Mouse (Mus musculus): ENCODE measurements at regions not wholly inside any gene's neighbourhood (a gene's known extent, or its start where the extent isn't known, plus 50 kb on each side); places are given as distances from the start of the nearest gene placed in this dataset.

- Histone ChIP-seq H3K4me2 (no peak overlapping the region), H3K36me3 (no peaks in the 10 kb centered on the region), H3K27me3 (no peaks in the 10 kb centered on the region), H3K27ac (no peak overlapping the region), H3K4me3 (no peak overlapping the region), H3K9me3 (no peaks in the 10 kb centered on the region), H3K9ac (no peak overlapping the region), H3K4me1 (peaks cover 5% of the 10 kb centered on the region; the same call in 1 of the 2 replicates)
- ATAC-seq (ENCODE audit: insufficient number of reproducible peaks, low FRiP score, low TSS enrichment, low read depth), result no peak
- 38% methylated on average over 1 of the region's 1 CpGs for WGBS
Observed at GRCm38 (mm10) chr1:186501726-186502125, 204.1 kb downstream of the Tgfb2 start.

GRCm38 (mm10) chr1:186497872-186498271, 207.9 kb downstream of the Tgfb2 start:
- ATAC-seq (ENCODE audit: insufficient number of reproducible peaks, low FRiP score, low TSS enrichment, low read depth), result no peak
- no peak overlapping the region for H3K27ac ChIP-seq
- H3K9ac ChIP-seq, result no peak overlapping the region
- H3K4me2 ChIP-seq, result no peak overlapping the region
- H3K4me3 ChIP-seq, result no peak overlapping the region
- WGBS, result 57% methylated on average over 1 of the region's 1 CpGs
- H3K36me3 ChIP-seq, result no peaks in the 10 kb centered on the region
- no peaks in the 10 kb centered on the region for H3K9me3 ChIP-seq
- no peaks in the 10 kb centered on the region for H3K27me3 ChIP-seq
- H3K4me1 ChIP-seq, result peaks cover 5% of the 10 kb centered on the region; the same call in 1 of the 2 replicates

GRCm38 (mm10) chr1:186497333-186497732, 208.5 kb downstream of the Tgfb2 start:
- H3K4me3 ChIP-seq, result no peak overlapping the region
- no peak overlapping the region for H3K4me2 ChIP-seq
- ATAC-seq (ENCODE audit: insufficient number of reproducible peaks, low FRiP score, low TSS enrichment, low read depth), result no peak
- peaks cover 5% of the 10 kb centered on the region; the same call in 1 of the 2 replicates for H3K4me1 ChIP-seq
- H3K27me3 ChIP-seq, result no peaks in the 10 kb centered on the region
- H3K36me3 ChIP-seq, result no peaks in the 10 kb centered on the region
- H3K9me3 ChIP-seq, result no peaks in the 10 kb centered on the region
- H3K9ac ChIP-seq, result no peak overlapping the region
- 69% methylated on average over 2 of the region's 2 CpGs for WGBS
- no peak overlapping the region for H3K27ac ChIP-seq

- Histone ChIP-seq H3K4me2 (no peak overlapping the region), H3K4me1 (peaks cover 12% of the 10 kb centered on the region; the same call in 1 of the 2 replicates), H3K27ac (0 out of 2 replicates have a peak overlapping the region, but pooled peaks have one; percentile 54), H3K9me3 (no peaks in the 10 kb centered on the region), H3K27me3 (no peaks in the 10 kb centered on the region), H3K9ac (no peak overlapping the region), H3K4me3 (no peak overlapping the region), H3K36me3 (no peaks in the 10 kb centered on the region)
- 77% methylated on average over 5 of the region's 5 CpGs for WGBS
- no peak for ATAC-seq (ENCODE audit: insufficient number of reproducible peaks, low FRiP score, low TSS enrichment, low read depth)
Observed at GRCm38 (mm10) chr1:186494411-186494783, 211.4 kb downstream of the Tgfb2 start.

- Histone ChIP-seq H3K4me1 (peaks cover 12% of the 10 kb centered on the region; the same call in 1 of the 2 replicates), H3K4me3 (no peak overlapping the region), H3K9me3 (no peaks in the 10 kb centered on the region), H3K27me3 (no peaks in the 10 kb centered on the region), H3K9ac (no peak overlapping the region), H3K36me3 (no peaks in the 10 kb centered on the region), H3K27ac (peak overlapping the region; percentile 54; the same call in 1 of the 2 replicates), H3K4me2 (no peak overlapping the region)
- WGBS, result 44% methylated on average over 14 of the region's 14 CpGs
- peak; percentile 55 for ATAC-seq (ENCODE audit: insufficient number of reproducible peaks, low FRiP score, low TSS enrichment, low read depth)
Observed at GRCm38 (mm10) chr1:186493664-186494410, 212.0 kb downstream of the Tgfb2 start.

GRCm38 (mm10) chr1:186482177-186482576, 223.6 kb downstream of the Tgfb2 start:
- Histone ChIP-seq H3K9me3 (no peaks in the 10 kb centered on the region), H3K27ac (0 out of 2 replicates have a peak overlapping the region, but pooled peaks have one; percentile 24), H3K4me2 (no peak overlapping the region), H3K36me3 (no peaks in the 10 kb centered on the region), H3K27me3 (no peaks in the 10 kb centered on the region), H3K4me1 (peaks cover 11% of the 10 kb centered on the region), H3K9ac (no peak overlapping the region), H3K4me3 (no peak overlapping the region)
- no peak for ATAC-seq (ENCODE audit: insufficient number of reproducible peaks, low FRiP score, low TSS enrichment, low read depth)
- WGBS, result 37% methylated on average over 8 of the region's 8 CpGs

- no peak overlapping the region for H3K27ac ChIP-seq
- H3K9ac ChIP-seq, result no peak overlapping the region
- no peaks in the 10 kb centered on the region for H3K27me3 ChIP-seq
- no peak for ATAC-seq (ENCODE audit: insufficient number of reproducible peaks, low FRiP score, low TSS enrichment, low read depth)
- no peak overlapping the region for H3K4me2 ChIP-seq
- H3K4me1 ChIP-seq, result peaks cover 5% of the 10 kb centered on the region; the same call in 1 of the 2 replicates
- H3K9me3 ChIP-seq, result no peaks in the 10 kb centered on the region
- 71% methylated on average over 1 of the region's 1 CpGs for WGBS
- no peaks in the 10 kb centered on the region for H3K36me3 ChIP-seq
- no peak overlapping the region for H3K4me3 ChIP-seq
Observed at GRCm38 (mm10) chr1:186480019-186480418, 225.8 kb downstream of the Tgfb2 start.

- ATAC-seq (ENCODE audit: insufficient number of reproducible peaks, low FRiP score, low TSS enrichment, low read depth), result no peak
- H3K27ac ChIP-seq, result no peak overlapping the region
- 59% methylated on average over 8 of the region's 8 CpGs for WGBS
- H3K4me1 ChIP-seq, result peaks cover 5% of the 10 kb centered on the region; the same call in 1 of the 2 replicates
- no peak overlapping the region for H3K4me2 ChIP-seq
- H3K27me3 ChIP-seq, result no peaks in the 10 kb centered on the region
- no peaks in the 10 kb centered on the region for H3K9me3 ChIP-seq
- H3K9ac ChIP-seq, result no peak overlapping the region
- no peaks in the 10 kb centered on the region for H3K36me3 ChIP-seq
- H3K4me3 ChIP-seq, result no peak overlapping the region
Observed at GRCm38 (mm10) chr1:186478428-186479238, 227.2 kb downstream of the Tgfb2 start.

- H3K4me2 ChIP-seq, result no peak overlapping the region
- no peaks in the 10 kb centered on the region for H3K36me3 ChIP-seq
- peaks cover 14% of the 10 kb centered on the region for H3K4me1 ChIP-seq
- H3K4me3 ChIP-seq, result no peak overlapping the region
- H3K9me3 ChIP-seq, result no peaks in the 10 kb centered on the region
- no peak for ATAC-seq (ENCODE audit: insufficient number of reproducible peaks, low FRiP score, low TSS enrichment, low read depth)
- H3K27ac ChIP-seq, result no peak overlapping the region
- no peaks in the 10 kb centered on the region for H3K27me3 ChIP-seq
- 55% methylated on average over 2 of the region's 2 CpGs for WGBS
- no peak overlapping the region for H3K9ac ChIP-seq
Observed at GRCm38 (mm10) chr1:186474844-186475243, 230.9 kb downstream of the Tgfb2 start.

GRCm38 (mm10) chr1:186474385-186474784, 231.4 kb downstream of the Tgfb2 start:
- ATAC-seq (ENCODE audit: insufficient number of reproducible peaks, low FRiP score, low TSS enrichment, low read depth), result no peak
- H3K36me3 ChIP-seq, result no peaks in the 10 kb centered on the region
- WGBS, result 56% methylated on average over 1 of the region's 1 CpGs
- no peak overlapping the region for H3K4me2 ChIP-seq
- no peak overlapping the region for H3K4me3 ChIP-seq
- no peak overlapping the region for H3K9ac ChIP-seq
- H3K4me1 ChIP-seq, result peaks cover 14% of the 10 kb centered on the region
- H3K9me3 ChIP-seq, result no peaks in the 10 kb centered on the region
- no peaks in the 10 kb centered on the region for H3K27me3 ChIP-seq
- no peak overlapping the region for H3K27ac ChIP-seq

- no peak for ATAC-seq (ENCODE audit: insufficient number of reproducible peaks, low FRiP score, low TSS enrichment, low read depth)
- Histone ChIP-seq H3K36me3 (no peaks in the 10 kb centered on the region), H3K4me1 (peaks cover 14% of the 10 kb centered on the region), H3K9ac (no peak overlapping the region), H3K9me3 (no peaks in the 10 kb centered on the region), H3K4me3 (no peak overlapping the region), H3K4me2 (no peak overlapping the region), H3K27me3 (no peaks in the 10 kb centered on the region), H3K27ac (peak overlapping the region; percentile 69)
- WGBS, result 40% methylated on average over 10 of the region's 10 CpGs
Observed at GRCm38 (mm10) chr1:186472955-186473354, 232.8 kb downstream of the Tgfb2 start.

- WGBS, result 86% methylated on average over 5 of the region's 5 CpGs
- H3K9ac ChIP-seq, result no peak overlapping the region
Observed at GRCm38 (mm10) chr1:186465526-186465925, 240.3 kb downstream of the Tgfb2 start.

More at GRCm38 (mm10) chr1:186465526-186465925, 240.3 kb downstream of the Tgfb2 start:
- H3K27me3 ChIP-seq, result no peaks in the 10 kb centered on the region
- H3K4me1 ChIP-seq, result no peaks in the 10 kb centered on the region
- H3K9me3 ChIP-seq, result no peaks in the 10 kb centered on the region
- no peak overlapping the region for H3K4me3 ChIP-seq
- ATAC-seq (ENCODE audit: insufficient number of reproducible peaks, low FRiP score, low TSS enrichment, low read depth), result no peak
- H3K4me2 ChIP-seq, result no peak overlapping the region
- no peak overlapping the region for H3K27ac ChIP-seq
- H3K36me3 ChIP-seq, result no peaks in the 10 kb centered on the region
